Mouse (Mus musculus) forebrain, embryonic 15.5 days (tissue): ENCODE measurements around the gene Tec. TPM values are rescaled to one million over a fixed set of nuclear protein-coding genes. Genes with fewer than 3 reads are reported as not detected.

ENCODE experiments used
- ATAC-seq: fragments of 200-750 bp; cut with Nextera tagmentation; replicated peaks from 2 replicates; pipeline ENCODE4 v1.8.0; 2017; ENCODE audit warnings: mild to moderate bottlenecking, moderate TSS enrichment, moderate library complexity
- H3K27ac ChIP-seq: fragments of 300-500 bp; sonication (generic); replicated peaks from 2 replicates; pipeline ENCODE4 v1.5.1; 2015; ENCODE audit warnings: mild to moderate bottlenecking, inconsistent platforms
- H3K27me3 ChIP-seq: fragments of 300-500 bp; sonication (generic); 2 replicates; pipeline ENCODE4 v1.6.1; 2015; ENCODE audit warnings: inconsistent platforms
- H3K36me3 ChIP-seq: fragments of 300-500 bp; sonication (generic); 2 replicates; pipeline ENCODE4 v1.6.1; 2015; ENCODE audit warnings: mild to moderate bottlenecking, inconsistent platforms
- H3K4me1 ChIP-seq: fragments of 300-500 bp; sonication (generic); 2 replicates; pipeline ENCODE4 v1.6.1; 2015; ENCODE audit warnings: inconsistent platforms
- H3K4me2 ChIP-seq: fragments of 300-500 bp; sonication (generic); replicated peaks from 2 replicates; pipeline ENCODE4 v1.6.1; 2015; ENCODE audit warnings: mild to moderate bottlenecking, inconsistent platforms
- H3K4me3 ChIP-seq: fragments of 300-500 bp; sonication (generic); 2 replicates; pipeline ENCODE4 v1.5.1; 2015; ENCODE audit warnings: mild to moderate bottlenecking, inconsistent platforms
- H3K9ac ChIP-seq: fragments of 300-500 bp; sonication (generic); replicated peaks from 2 replicates; pipeline ENCODE4 v1.6.1; 2015; ENCODE audit warnings: mild to moderate bottlenecking, inconsistent platforms
- H3K9me3 ChIP-seq: fragments of 300-500 bp; sonication (generic); 2 replicates; pipeline ENCODE4 v1.6.1; 2016; ENCODE audit warnings: inconsistent platforms
- WGBS: fragments of 180-500 bp; shearing (Covaris S2); methylation state at CpG from one replicate; pipeline ENCODE4 v1.1.7; 2015; ENCODE audit warnings: mixed read lengths; 5-methylcytosine and 5-hydroxymethylcytosine counted together
- polyA plus RNA-seq: library from polyadenylated mRNA; unstranded; fragments of >200 nt; fragmentation: Nextera tagmentation; extraction: Ambion mirVana; gene quantifications from 2 replicates; pipeline ENCODE4 v1.2.1, GENCODE M21; 2015

The Tec gene
- polyA plus RNA-seq, 1 experiment from 2014 or later = 3.5 TPM

DNA sequence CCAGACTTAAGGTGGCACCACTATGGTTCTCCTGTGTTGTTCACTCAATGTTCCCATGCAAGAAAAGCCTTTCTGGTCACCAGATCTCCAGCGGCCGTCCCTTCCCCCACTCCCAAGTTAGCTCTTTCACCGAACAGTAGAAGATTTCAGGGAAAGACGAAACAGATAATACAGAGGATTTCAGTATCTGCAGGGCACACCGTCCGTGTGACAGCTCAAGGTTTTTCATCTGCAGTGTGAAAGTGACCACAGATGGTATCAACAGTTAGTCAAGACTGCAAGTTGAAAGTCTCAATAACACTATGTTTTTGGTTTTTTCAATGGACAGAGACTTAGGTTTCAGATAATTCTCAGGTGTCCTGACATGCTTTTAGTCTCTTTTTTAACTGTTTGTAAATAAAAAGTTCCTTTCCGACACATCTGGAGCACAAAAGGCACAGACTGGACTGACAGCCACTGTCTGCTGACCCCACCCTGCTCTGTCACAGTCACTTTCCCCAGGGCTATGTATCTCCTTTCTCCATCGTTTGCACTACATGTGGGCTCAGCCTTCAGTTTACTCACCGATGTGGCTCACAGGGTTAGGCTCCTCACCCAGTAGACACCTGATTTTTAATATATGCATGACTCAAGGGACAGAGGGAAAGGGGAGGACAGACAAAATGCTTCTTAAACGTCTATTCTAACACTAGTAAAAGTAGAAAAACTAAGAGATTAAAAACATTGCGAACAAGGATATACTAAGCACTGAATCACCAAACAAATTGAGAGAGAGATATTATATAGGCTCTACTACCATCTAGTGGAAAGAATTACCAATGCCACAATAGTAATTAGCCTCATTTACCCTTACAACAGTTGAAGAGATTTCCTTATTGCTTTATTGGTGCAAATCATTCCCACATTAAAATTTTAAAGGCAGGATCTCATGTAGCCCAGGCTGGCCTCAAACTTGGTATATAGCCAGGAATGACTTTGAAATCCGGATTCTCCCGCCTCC is 109.1 kb downstream of the Tec start:
- Histone ChIP-seq H3K27ac (no peak overlapping the region), H3K27me3 (no peaks in the 10 kb centered on the region), H3K9ac (no peak overlapping the region), H3K36me3 (no peaks in the 10 kb centered on the region), H3K4me3 (no peak overlapping the region), H3K9me3 (no peaks in the 10 kb centered on the region), H3K4me1 (peaks cover 11% of the 10 kb centered on the region), H3K4me2 (no peak overlapping the region)
- WGBS = 79% methylated on average over 13 of the region's 13 CpGs
- ATAC-seq = peak; percentile 75

DNA sequence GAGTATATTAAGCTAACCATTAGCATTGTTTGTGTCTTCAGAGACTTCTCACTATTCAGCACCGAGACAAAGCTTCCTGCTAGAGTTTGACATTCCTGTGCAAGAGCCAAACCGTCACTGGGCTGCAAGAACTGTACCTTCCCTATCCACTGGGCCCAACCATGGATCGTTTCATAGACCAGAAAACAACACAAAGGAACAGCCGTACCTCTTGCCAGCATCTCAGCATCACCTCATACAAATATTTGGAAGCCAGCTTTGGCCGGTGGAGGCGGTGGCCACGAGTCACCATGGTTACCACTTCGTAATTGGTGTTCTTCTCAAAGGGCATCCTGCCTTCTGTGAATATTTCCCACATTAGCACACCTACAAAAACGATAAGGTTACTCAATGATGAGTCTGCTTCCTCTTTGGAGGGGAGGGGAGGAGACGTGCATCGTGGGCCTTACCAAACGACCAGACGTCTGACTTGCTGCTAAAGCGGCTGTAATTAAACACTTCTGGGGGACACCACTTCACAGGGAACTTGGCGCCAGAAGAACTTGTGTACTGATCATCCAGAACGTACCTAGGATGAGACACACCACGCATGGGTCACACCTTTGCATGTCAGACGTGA is 111.0 kb downstream of the Tec start:
- Histone ChIP-seq H3K27ac (no peak overlapping the region), H3K9ac (no peak overlapping the region), H3K36me3 (no peaks in the 10 kb centered on the region), H3K27me3 (no peaks in the 10 kb centered on the region), H3K9me3 (no peaks in the 10 kb centered on the region), H3K4me1 (peaks cover 11% of the 10 kb centered on the region), H3K4me3 (no peak overlapping the region), H3K4me2 (no peak overlapping the region)
- 51% methylated on average over 18 of the region's 18 CpGs for WGBS
- peak; percentile 39 for ATAC-seq

DNA sequence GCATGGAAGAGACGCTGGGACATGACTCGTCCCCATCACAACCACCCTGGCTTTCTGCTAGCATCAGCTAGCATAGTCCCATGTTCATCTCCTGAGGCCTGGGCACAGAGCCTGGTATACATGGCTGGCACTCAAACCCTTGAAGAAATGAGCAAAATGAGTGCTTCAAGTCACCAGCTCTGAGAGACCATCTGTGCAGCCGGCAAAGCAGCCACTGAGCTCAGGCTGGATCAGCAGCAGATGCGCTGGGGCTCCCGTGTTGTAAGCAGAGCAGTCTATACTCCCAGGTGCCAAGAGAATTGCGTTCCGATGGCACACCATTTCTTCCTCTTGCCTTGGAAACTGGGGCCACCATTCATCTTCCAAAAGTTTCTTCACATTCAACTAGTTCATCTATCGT is 112.3 kb downstream of the Tec start:
- no peak overlapping the region for H3K4me3 ChIP-seq
- no peak overlapping the region for H3K27ac ChIP-seq
- no peaks in the 10 kb centered on the region for H3K9me3 ChIP-seq
- no peak overlapping the region for H3K9ac ChIP-seq
- H3K4me1 ChIP-seq = peaks cover 5% of the 10 kb centered on the region; the same call in 1 of the 2 replicates
- no peaks in the 10 kb centered on the region for H3K36me3 ChIP-seq
- no peaks in the 10 kb centered on the region for H3K27me3 ChIP-seq
- 73% methylated on average over 8 of the region's 8 CpGs for WGBS
- no peak; the same call in 1 of the 2 replicates for ATAC-seq
- H3K4me2 ChIP-seq = no peak overlapping the region

DNA sequence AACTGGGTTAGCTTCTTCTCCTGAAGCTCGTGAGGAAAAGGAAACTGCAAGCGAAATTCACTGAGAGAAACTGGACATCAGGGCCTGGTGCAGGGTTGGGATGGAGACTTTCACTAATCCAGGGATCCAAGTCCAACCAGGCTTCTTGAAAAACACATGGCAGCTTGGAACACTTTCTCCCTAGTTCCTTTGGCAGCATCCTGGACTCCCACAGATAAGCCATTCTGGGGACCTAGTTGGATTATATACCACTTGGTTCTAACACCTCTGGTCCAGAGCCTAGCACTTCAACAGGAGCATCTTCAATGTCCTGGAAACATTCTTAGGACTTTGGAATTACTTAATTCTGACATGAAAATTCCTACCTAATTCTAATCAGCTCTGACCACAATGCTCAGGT is 113.2 kb downstream of the Tec start:
- no peaks in the 10 kb centered on the region for H3K9me3 ChIP-seq
- H3K4me3 ChIP-seq = no peak overlapping the region
- no peaks in the 10 kb centered on the region for H3K27me3 ChIP-seq
- no peak overlapping the region for H3K27ac ChIP-seq
- H3K4me2 ChIP-seq = no peak overlapping the region
- no peak for ATAC-seq
- WGBS = 82% methylated on average over 2 of the region's 2 CpGs
- no peak overlapping the region for H3K9ac ChIP-seq
- peaks cover 6% of the 10 kb centered on the region; the same call in 1 of the 2 replicates for H3K4me1 ChIP-seq
- no peaks in the 10 kb centered on the region for H3K36me3 ChIP-seq

DNA sequence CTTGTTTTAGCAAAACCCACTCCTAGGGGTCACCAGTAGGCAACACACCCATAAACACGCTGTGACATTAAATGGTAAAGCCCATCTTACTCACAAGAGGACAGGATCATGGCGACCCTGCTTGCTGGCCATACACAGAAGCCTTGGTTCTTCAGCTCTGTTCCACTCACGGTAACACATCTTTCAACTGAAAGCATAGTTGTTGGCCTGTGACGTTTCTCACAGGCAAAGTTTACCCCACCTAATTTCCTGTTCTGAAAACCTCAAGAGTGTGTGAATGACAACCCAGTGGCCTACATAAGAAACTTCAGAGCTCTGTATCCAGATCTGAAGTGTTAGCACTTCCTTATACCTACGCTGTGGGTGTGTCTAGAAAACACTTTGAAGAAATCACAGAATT is 115.7 kb downstream of the Tec start, which contains the start of gene Txk:
TSS of gene Txk (minus strand) at position 193 of the 400 bp plus-strand sequence.
- Histone ChIP-seq H3K9me3 (no peaks in the 10 kb centered on the region), H3K27me3 (no peaks in the 10 kb centered on the region), H3K27ac (no peak within 1 kb of the TSS), H3K4me3 (no peak within 1 kb of the TSS), H3K36me3 (no peaks in the 10 kb centered on the region), H3K4me1 (peaks cover 6% of the 10 kb centered on the region; the same call in 1 of the 2 replicates), H3K4me2 (no peak within 1 kb of the TSS), H3K9ac (no peak within 1 kb of the TSS)
- no peak for ATAC-seq
- WGBS = 90% methylated on average over 5 of the region's 5 CpGs

DNA sequence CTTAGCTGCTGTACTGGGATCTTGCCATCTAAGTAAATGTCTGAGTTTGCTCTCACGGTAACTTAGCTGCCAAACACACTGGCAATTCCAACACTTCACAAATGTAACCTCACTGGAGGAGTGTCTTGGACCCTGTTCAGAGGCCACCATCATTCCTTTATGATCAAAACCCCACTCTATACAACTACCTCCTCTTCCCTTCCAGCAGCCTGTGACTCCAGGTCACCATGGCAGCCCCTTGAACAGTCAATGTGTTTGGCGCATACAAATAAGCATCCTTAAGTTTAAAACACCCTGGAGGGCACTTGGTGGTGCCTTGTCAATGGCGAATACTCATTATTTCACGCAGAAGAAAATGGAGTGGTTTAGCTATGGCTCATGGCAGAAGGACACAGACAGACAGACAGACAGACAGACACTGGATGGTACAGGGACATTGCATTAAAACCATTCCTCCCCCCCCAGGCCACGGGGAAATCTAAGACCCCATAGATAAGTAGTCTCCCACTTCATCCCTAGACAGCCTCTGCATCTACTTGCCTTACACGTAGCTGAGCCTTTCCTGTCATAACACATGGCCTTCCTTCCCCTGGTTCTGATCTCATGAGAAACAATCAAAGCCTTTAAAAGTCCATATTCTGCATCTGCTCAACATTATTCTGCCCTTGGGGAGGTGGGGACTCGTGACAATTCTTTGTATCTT is 117.1 kb downstream of the Tec start:
- H3K4me2 ChIP-seq = no peak overlapping the region
- peaks cover 2% of the 10 kb centered on the region; the same call in 1 of the 2 replicates for H3K4me1 ChIP-seq
- H3K4me3 ChIP-seq = no peak overlapping the region
- H3K9me3 ChIP-seq = no peaks in the 10 kb centered on the region
- no peaks in the 10 kb centered on the region for H3K27me3 ChIP-seq
- H3K9ac ChIP-seq = no peak overlapping the region
- WGBS = 77% methylated on average over 7 of the region's 7 CpGs
- H3K36me3 ChIP-seq = no peaks in the 10 kb centered on the region
- no peak overlapping the region for H3K27ac ChIP-seq
- ATAC-seq = no peak

DNA sequence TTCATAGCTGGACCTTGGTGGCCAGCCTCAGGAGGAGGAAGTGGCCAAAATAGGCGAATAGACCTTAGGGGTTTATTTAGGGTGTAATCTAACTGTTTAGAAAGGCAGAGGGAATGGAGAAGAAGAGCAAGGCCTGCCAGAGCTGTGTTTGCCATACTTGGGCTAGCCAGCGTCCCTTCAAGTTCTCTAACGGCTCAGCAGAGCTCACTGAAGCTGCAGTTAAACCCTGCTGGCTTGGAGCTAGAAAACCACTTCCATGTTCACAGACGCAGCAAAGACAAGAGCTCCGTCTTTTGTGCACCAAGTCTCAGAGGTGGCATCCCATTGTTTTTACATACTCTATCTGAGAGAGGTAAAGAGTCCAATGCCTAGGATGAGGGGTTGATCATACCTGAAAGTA is 118.1 kb downstream of the Tec start:
- no peak for ATAC-seq
- Histone ChIP-seq H3K4me3 (no peak overlapping the region), H3K27me3 (no peaks in the 10 kb centered on the region), H3K36me3 (no peaks in the 10 kb centered on the region), H3K27ac (no peak overlapping the region), H3K9ac (no peak overlapping the region), H3K4me2 (no peak overlapping the region), H3K4me1 (peaks cover 2% of the 10 kb centered on the region; the same call in 1 of the 2 replicates), H3K9me3 (no peaks in the 10 kb centered on the region)
- 75% methylated on average over 5 of the region's 5 CpGs for whole genome bisulfite sequencing

DNA sequence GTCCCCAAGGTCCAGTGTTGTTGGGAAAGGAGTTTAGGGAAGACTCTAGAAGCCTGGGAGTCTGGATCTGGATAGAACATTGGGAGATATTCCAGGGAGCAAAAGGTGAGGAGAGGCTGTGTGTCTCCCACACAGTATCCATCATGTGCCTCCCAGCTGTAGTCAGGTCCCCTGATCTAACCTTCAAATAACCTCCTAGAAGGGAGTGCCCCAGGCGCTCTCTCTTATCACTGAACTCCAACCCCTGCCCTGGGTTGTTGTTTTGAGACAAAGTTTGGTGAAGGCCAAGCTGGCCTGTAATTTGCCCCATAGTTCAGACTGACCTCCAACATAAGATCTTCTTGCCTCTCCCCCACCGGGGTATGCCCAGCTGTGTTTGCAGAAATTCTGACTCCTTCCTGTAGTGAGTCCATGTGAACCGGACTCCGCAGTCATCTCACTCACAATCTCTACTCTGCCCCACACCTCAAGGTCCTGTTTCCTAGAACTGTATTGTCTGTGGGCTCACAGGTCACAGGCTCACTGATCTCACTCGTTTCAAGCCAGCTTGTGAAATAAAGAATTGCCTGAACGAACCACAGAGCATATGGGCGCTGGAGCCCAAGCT is 119.5 kb downstream of the Tec start:
- ATAC-seq = no peak
- Histone ChIP-seq H3K36me3 (no peaks in the 10 kb centered on the region), H3K9ac (no peak overlapping the region), H3K4me2 (no peak overlapping the region), H3K27me3 (no peaks in the 10 kb centered on the region), H3K4me3 (no peak overlapping the region), H3K9me3 (no peaks in the 10 kb centered on the region), H3K27ac (no peak overlapping the region), H3K4me1 (peaks cover 2% of the 10 kb centered on the region; the same call in 1 of the 2 replicates)
- WGBS = 74% methylated on average over 7 of the region's 7 CpGs

DNA sequence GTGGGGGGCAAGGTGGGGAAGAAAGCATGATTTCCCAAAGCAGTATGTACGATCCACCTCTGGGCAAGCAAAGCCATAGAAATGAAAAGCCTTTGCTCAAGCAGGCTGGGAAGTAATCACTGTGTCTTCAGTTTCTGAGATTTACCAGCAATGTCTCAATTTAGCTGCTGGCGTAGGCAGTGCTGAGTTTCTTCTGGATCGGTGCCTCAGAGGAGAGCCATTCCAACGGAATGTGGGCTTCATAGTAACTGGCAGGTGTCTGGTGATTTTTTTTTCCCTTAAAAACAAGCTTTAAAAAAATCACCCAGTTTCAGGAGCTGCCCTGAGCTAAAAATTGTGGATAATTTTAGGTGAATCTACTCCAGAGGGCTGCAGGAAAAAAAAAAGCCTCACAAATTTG is 120.9 kb downstream of the Tec start:
- WGBS = 76% methylated on average over 4 of the region's 4 CpGs
- no peak overlapping the region for H3K27ac ChIP-seq
- no peaks in the 10 kb centered on the region for H3K9me3 ChIP-seq
- no peak overlapping the region for H3K9ac ChIP-seq
- no peak overlapping the region for H3K4me3 ChIP-seq
- ATAC-seq = no peak
- H3K4me2 ChIP-seq = no peak overlapping the region
- no peaks in the 10 kb centered on the region for H3K27me3 ChIP-seq
- no peaks in the 10 kb centered on the region for H3K36me3 ChIP-seq
- H3K4me1 ChIP-seq = peaks cover 2% of the 10 kb centered on the region; the same call in 1 of the 2 replicates

DNA sequence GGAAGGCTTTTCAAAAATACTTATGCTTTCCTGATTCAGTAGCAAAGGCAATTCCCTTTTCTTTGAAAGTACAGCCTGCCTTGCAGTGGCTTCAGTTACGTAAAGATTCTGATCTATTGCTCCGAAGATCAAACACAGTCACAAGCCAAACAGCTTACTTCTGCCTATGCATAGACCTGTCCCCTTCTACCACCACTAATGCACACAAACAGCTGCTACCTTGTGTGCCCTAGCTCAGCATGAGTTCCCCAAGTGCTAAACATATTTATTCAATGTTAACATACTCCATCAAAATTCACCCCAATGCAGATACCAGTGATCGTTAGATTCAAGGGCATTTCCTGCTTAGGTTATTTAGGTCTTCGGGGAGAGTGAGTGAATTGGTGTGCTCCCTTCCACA is 121.8 kb downstream of the Tec start:
- peaks cover 2% of the 10 kb centered on the region; the same call in 1 of the 2 replicates for H3K4me1 ChIP-seq
- 80% methylated on average over 4 of the region's 4 CpGs for WGBS
- no peak overlapping the region for H3K27ac ChIP-seq
- H3K27me3 ChIP-seq = no peaks in the 10 kb centered on the region
- H3K4me2 ChIP-seq = no peak overlapping the region
- H3K4me3 ChIP-seq = no peak overlapping the region
- H3K9me3 ChIP-seq = no peaks in the 10 kb centered on the region
- no peaks in the 10 kb centered on the region for H3K36me3 ChIP-seq
- ATAC-seq = no peak
- H3K9ac ChIP-seq = no peak overlapping the region

DNA sequence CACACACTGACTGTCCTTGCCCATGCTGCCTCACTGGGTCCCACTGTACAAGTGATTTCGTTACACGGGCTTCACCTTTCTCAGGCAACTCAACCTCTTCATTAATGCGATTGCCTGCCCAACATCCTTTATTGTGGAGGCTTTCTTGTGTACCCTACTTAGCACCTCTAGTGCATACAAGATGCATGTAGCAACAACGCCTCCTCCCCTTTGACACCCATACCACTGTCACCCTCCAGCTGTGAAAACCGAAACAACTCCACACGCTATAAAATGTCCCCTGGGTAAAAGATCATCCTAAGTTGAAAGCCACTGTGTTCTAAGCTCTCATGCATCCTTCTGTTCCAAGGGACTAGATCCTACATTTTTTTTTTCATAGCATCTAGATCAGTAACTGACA is 125.2 kb downstream of the Tec start:
- Histone ChIP-seq H3K4me2 (no peak overlapping the region), H3K4me3 (no peak overlapping the region), H3K27me3 (no peaks in the 10 kb centered on the region), H3K9me3 (no peaks in the 10 kb centered on the region), H3K4me1 (no peaks in the 10 kb centered on the region), H3K27ac (no peak overlapping the region), H3K9ac (no peak overlapping the region), H3K36me3 (no peaks in the 10 kb centered on the region)
- ATAC-seq = no peak
- WGBS = 94% methylated on average over 6 of the region's 6 CpGs
